Mouse (Mus musculus) hindbrain, embryonic 10.5 days (tissue): Measurements from ENCODE around the gene Itpka. TPM values are rescaled to one million over a fixed set of nuclear protein-coding genes. Genes with fewer than 3 reads are reported as not detected.

Experiments
- DNase-seq: peaks from one replicate; pipeline ENCODE4 v3.0.0-alpha.2; 2017; ENCODE audit warnings: low spot score
- H3K27ac ChIP-seq: fragments of 300-500 bp; sonication (generic); 2 replicates; pipeline ENCODE4 v1.5.1; 2016; ENCODE audit warnings: mild to moderate bottlenecking, moderate library complexity
- H3K27me3 ChIP-seq: fragments of 300-500 bp; sonication (generic); 2 replicates; pipeline ENCODE4 v1.6.1; 2016; ENCODE audit warnings: mild to moderate bottlenecking; ENCODE audit not compliant: poor library complexity, insufficient read depth, severe bottlenecking
- H3K36me3 ChIP-seq: fragments of 300-500 bp; sonication (generic); 2 replicates; pipeline ENCODE4 v1.6.1; 2016; ENCODE audit warnings: mild to moderate bottlenecking, moderate library complexity
- H3K4me1 ChIP-seq: fragments of 300-500 bp; sonication (generic); replicated peaks from 2 replicates; pipeline ENCODE4 v1.6.1; 2016; ENCODE audit warnings: mild to moderate bottlenecking
- H3K4me3 ChIP-seq: fragments of 300-500 bp; sonication (generic); 2 replicates; pipeline ENCODE4 v1.5.1; 2016; ENCODE audit warnings: mild to moderate bottlenecking, moderate library complexity
- H3K9me3 ChIP-seq: fragments of 300-500 bp; sonication (generic); 2 replicates; pipeline ENCODE4 v1.6.1; 2016; ENCODE audit warnings: mild to moderate bottlenecking, moderate library complexity
- WGBS: fragments of 180-500 bp; shearing (Covaris S2); methylation state at CpG from one replicate; pipeline ENCODE4 v1.1.7; 2016; 5-methylcytosine and 5-hydroxymethylcytosine counted together
- polyA plus RNA-seq: library from polyadenylated mRNA; unstranded; fragments of >200 nt; fragmentation: Nextera tagmentation; extraction: Ambion mirVana; gene quantifications from 2 replicates; pipeline ENCODE4 v1.2.1, GENCODE M21; 2016

The Itpka gene
- polyA plus RNA-seq, 1 experiment from 2014 or later, result 1.0 TPM

DNA sequence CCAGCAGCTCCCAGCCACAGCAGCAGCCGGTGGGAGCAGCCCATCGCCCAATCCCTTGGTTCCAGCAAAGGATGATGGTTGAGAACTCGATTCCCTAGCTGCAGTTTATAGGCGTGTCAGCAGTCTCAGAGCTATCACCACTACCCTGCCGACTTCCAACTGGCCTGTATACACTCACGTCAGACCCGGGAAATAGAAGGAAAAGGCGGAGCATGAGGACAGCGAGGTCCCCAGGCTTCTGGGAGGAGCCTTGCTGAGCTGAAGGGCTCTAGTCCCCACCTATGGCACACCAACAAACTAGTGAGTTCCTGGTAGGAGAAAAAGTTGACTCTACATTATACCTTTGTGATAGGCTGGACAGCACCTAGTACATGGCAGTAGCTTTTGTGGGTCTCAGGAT is 18.1 kb downstream of the Itpka start, which contains the start of gene Ltk:
Gene Ltk (minus strand): TSS at position 181 of the 400 bp plus-strand sequence.
- peaks cover 76% of the 10 kb centered on the region for H3K27me3 ChIP-seq
- peaks cover 18% of the 10 kb centered on the region for H3K4me1 ChIP-seq
- H3K9me3 ChIP-seq, result no peaks in the 10 kb centered on the region
- WGBS, result 15% methylated on average over 9 of the region's 9 CpGs
- no peak for DNase-seq
- H3K27ac ChIP-seq, result no peak within 1 kb of the TSS
- peaks cover 22% of the 10 kb centered on the region for H3K36me3 ChIP-seq
- peak within 1 kb of the TSS; percentile 65; the same call in 1 of the 2 replicates for H3K4me3 ChIP-seq

DNA sequence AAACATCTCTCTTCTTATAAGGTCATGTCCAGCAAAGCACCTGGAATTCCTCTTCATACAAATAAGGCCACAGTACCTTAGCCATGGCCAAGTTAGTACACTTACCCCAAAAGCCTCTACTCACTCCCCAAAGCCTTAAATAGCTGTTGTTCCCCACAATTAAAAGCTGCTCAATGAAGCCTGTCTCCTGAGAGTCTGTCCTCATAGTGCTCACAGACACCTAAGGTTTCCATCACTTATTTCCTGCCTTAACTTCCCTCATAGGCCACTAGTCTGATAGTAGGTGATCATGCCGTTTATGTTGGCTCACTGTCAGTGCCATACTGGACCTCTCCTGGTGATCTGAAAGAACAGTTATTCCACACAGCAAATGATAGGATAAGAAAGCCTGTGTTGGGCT is 20.1 kb downstream of the Itpka start:
- H3K27me3 ChIP-seq, result peaks cover 57% of the 10 kb centered on the region
- H3K27ac ChIP-seq, result no peak overlapping the region
- WGBS, result 74% methylated on average over 1 of the region's 1 CpGs

GRCm38 (mm10) chr2:119763924-119764323 is 21.8 kb downstream of the Itpka start:
- Histone ChIP-seq H3K9me3 (no peaks in the 10 kb centered on the region), H3K4me1 (peaks cover 3% of the 10 kb centered on the region; the same call in 1 of the 2 replicates), H3K27me3 (peaks cover 40% of the 10 kb centered on the region), H3K4me3 (no peak overlapping the region), H3K27ac (no peak overlapping the region), H3K36me3 (peaks cover 53% of the 10 kb centered on the region)
- WGBS, result 82% methylated on average over 4 of the region's 4 CpGs
- DNase-seq, result no peak

More for the DNA sequence above, 20.1 kb downstream of the Itpka start:
- DNase-seq, result no peak
- Histone ChIP-seq H3K36me3 (peaks cover 40% of the 10 kb centered on the region), H3K4me1 (peaks cover 18% of the 10 kb centered on the region), H3K9me3 (no peaks in the 10 kb centered on the region), H3K4me3 (no peak overlapping the region)

DNA sequence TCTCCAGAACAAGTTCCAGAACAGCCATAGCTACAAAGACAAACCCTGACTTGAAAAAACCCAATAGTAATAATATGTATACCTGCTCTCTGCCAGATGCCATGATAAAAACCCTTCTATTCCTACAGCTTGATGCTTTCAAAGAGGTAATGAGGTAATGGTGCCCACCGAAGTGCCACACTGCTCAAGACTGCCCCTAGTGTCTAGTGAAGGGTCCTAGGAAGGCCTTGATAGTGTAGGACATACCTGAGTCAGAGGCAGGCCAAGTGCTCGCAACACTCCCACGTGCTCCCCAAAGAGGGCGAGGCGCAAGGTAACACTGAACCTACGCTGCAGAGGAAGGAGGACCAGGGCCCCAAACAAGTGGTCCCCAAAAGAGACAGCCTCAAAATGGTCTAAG is 25.1 kb downstream of the Itpka start:
- H3K4me1 ChIP-seq, result no peaks in the 10 kb centered on the region
- no peaks in the 10 kb centered on the region for H3K9me3 ChIP-seq
- no peak for DNase-seq
- H3K27me3 ChIP-seq, result peaks cover 7% of the 10 kb centered on the region
- peaks cover 86% of the 10 kb centered on the region for H3K36me3 ChIP-seq
- H3K27ac ChIP-seq, result no peak overlapping the region
- no peak overlapping the region for H3K4me3 ChIP-seq
- WGBS, result 96% methylated on average over 6 of the region's 6 CpGs

GRCm38 (mm10) chr2:119787206-119787883 is 45.2 kb downstream of the Itpka start, which contains the start of gene Rpap1:
Rpap1 (minus strand) TSS chr2:119787537.
- peak; percentile 89 for DNase-seq
- Histone ChIP-seq H3K27me3 (no peaks in the 10 kb centered on the region), H3K27ac (peak within 1 kb of the TSS; percentile 91), H3K4me3 (peak within 1 kb of the TSS; percentile 70), H3K9me3 (no peaks in the 10 kb centered on the region), H3K36me3 (peaks cover 27% of the 10 kb centered on the region), H3K4me1 (peaks cover 14% of the 10 kb centered on the region)
- under 1% methylated on average over 44 of the region's 44 CpGs for WGBS

- H3K9me3 ChIP-seq, result no peaks in the 10 kb centered on the region
Observed at GRCm38 (mm10) chr2:119789996-119790395, 47.9 kb downstream of the Itpka start.

DNA sequence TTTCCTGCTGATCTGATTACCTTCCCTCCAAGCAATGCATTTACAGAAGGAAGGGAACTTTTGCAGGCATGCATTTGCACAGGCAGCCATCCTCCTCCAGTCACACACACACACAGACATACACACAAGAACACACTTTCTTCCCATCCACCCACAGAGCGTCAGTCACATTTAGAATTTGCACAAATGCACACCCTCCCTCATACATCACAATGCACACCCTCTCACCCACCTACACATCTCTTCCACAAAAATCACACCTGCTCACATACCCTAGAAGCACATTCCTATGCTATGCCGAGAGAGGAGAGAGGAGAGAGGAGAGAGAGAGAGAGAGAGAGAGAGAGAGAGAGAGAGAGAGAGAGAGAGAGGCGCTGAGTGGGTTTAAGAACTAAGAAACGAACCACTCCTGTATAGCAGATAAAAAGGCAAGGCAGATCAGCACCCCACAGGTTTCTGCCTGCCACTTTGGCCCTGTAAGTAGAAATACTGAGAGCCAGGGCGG is 55.2 kb downstream of the Itpka start, which contains the start of gene Tyro3:
Gene Tyro3 (plus strand): TSS at position 455 of the 505 bp plus-strand sequence.
- Histone ChIP-seq H3K27me3 (peaks cover 44% of the 10 kb centered on the region), H3K36me3 (no peaks in the 10 kb centered on the region; the same call in 1 of the 2 replicates), H3K4me3 (no peak within 1 kb of the TSS), H3K27ac (no peak within 1 kb of the TSS), H3K9me3 (no peaks in the 10 kb centered on the region), H3K4me1 (peaks cover 38% of the 10 kb centered on the region)
- DNase-seq, result no peak
- 59% methylated on average over 5 of the region's 5 CpGs for WGBS

More at GRCm38 (mm10) chr2:119789996-119790395, 47.9 kb downstream of the Itpka start:
- H3K27me3 ChIP-seq, result no peaks in the 10 kb centered on the region
- no peak overlapping the region for H3K27ac ChIP-seq
- DNase-seq, result no peak
- H3K4me1 ChIP-seq, result peaks cover 14% of the 10 kb centered on the region
- H3K36me3 ChIP-seq, result peaks cover 6% of the 10 kb centered on the region
- 85% methylated on average over 2 of the region's 2 CpGs for WGBS
- no peak overlapping the region for H3K4me3 ChIP-seq

DNA sequence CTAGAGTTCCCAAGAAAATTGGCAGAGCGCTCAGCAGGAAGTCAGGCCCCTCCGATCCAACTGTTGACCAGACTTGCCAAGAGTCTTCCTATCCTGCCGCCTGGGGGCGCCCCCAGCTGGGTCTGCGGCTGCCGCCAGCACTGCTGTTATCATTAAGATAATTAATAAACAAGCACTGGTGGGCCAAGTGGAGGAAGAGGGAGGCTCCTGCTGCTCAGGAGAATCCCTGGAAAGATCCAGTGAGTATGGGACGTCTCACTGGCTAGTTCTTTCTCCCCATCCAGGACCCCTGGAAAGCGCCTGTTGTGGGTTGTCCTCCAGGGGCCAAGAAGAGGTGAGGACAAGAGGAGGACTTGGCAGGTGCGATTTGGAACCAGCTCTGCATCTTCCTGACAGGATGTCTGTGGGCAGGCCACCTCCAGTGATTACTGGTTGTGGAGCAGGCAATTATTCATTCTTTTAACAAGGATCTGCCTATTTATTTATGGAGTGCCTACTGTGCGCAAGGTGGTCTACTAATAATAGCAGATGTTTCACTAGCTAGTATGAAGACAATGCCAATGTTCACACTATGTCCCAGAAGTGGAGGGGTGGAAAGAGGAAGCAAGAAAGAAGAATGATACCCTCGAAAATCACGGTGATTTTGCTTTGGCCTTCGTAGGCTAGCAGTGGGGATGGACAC is 56.2 kb downstream of the Itpka start:
- H3K9me3 ChIP-seq, result no peaks in the 10 kb centered on the region
- H3K4me1 ChIP-seq, result peaks cover 49% of the 10 kb centered on the region
- peaks cover 52% of the 10 kb centered on the region for H3K27me3 ChIP-seq
- H3K27ac ChIP-seq, result no peak overlapping the region
- 12% methylated on average over 13 of the region's 13 CpGs for WGBS
- H3K4me3 ChIP-seq, result 0 out of 2 replicates have a peak overlapping the region, but pooled peaks have one; percentile 87
- DNase-seq, result peak; percentile 69
- no peaks in the 10 kb centered on the region; the same call in 1 of the 2 replicates for H3K36me3 ChIP-seq

- H3K36me3 ChIP-seq, result peaks cover 5% of the 10 kb centered on the region; the same call in 1 of the 2 replicates
- H3K9me3 ChIP-seq, result no peaks in the 10 kb centered on the region
- peak; percentile 69 for DNase-seq
- WGBS, result 1% methylated on average over 80 of the region's 89 CpGs
- H3K4me1 ChIP-seq, result peaks cover 58% of the 10 kb centered on the region
- H3K4me3 ChIP-seq, result peak overlapping the region; percentile 87
- peak overlapping the region; percentile 94 for H3K27ac ChIP-seq
- H3K27me3 ChIP-seq, result peaks cover 62% of the 10 kb centered on the region
Observed at GRCm38 (mm10) chr2:119799181-119799960, 57.2 kb downstream of the Itpka start.

DNA sequence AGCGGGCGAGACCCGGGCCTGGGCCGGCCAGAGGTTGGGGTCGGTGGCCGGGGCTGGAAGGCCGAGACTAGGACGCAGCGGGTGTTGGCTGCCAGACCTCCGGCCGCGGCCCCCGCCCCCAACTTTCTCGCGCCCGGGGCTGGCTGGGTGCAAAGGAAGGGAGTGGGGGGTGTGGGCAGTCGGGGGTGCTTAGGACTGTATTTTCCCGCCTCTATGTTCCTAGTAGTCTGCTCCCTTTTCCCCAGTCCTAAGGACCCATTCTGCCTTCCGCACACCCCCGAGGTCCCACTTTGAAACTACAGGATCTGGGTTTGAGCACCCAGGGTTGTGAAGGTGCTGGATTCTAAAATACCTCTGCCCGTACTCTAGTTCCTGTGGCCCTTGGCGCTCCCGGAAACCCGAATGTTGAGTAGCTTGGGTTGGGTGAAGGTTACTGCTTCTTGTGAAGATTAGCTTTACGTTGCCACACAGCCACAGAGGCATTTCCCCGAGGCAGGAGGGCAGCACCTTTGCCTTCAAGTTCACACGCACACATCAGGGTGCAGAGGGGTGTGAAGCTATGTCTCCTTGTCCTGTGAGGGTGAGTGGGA is 57.9 kb downstream of the Itpka start:
- H3K27ac ChIP-seq, result peak overlapping the region; percentile 94
- no peaks in the 10 kb centered on the region for H3K9me3 ChIP-seq
- peak overlapping the region; percentile 87 for H3K4me3 ChIP-seq
- 1% methylated on average over 27 of the region's 27 CpGs for WGBS
- H3K36me3 ChIP-seq, result peaks cover 10% of the 10 kb centered on the region; the same call in 1 of the 2 replicates
- H3K4me1 ChIP-seq, result peaks cover 65% of the 10 kb centered on the region
- DNase-seq, result peak; percentile 66
- peaks cover 68% of the 10 kb centered on the region for H3K27me3 ChIP-seq
